Comparison of ENCODE assay signal across 1 mouse cellular context in genomic region chr8:4675191-4676003, GRCm38 (mm10).
TF ChIP-seq lines count a peak whose summit lies in the region.

No protein-coding gene starts in this region.

TF ChIP-seq in CH12.LX, 34 proteins besides CTCF, POLR2A, EP300 and RAD21 (continued from another document):
- TF ChIP-seq MYC (IDR thresholded peaks at IDR 0.05; ENCODE audit: low read depth, low read length), result peak; percentile 62; the same call in 1 of the 2 replicates
- TF ChIP-seq TCF12 (IDR thresholded peaks at IDR 0.05; ENCODE audit: low read depth, low read length), result peak; percentile 89
- no peak for TF ChIP-seq MAFK (IDR thresholded peaks at IDR 0.05; ENCODE audit: insufficient replicate concordance, low read length)
- no peak for TF ChIP-seq MXI1 (IDR thresholded peaks at IDR 0.05; ENCODE audit: low read depth, low read length)
- no peak for TF ChIP-seq MAX (IDR thresholded peaks at IDR 0.05; ENCODE audit: low read length)
- no peak for TF ChIP-seq BHLHE40 (IDR thresholded peaks at IDR 0.05; ENCODE audit: low read depth, low read length)
- 0 out of 2 replicates have a peak, but pooled peaks have one; percentile 49 for TF ChIP-seq KAT2A (IDR thresholded peaks at IDR 0.05; ENCODE audit: insufficient replicate concordance, low read length)
- no peak for TF ChIP-seq JUND (conservative IDR thresholded peaks at IDR 0.05; ENCODE audit: low read depth, low read length)
- TF ChIP-seq ZC3H11A (IDR thresholded peaks at IDR 0.05; ENCODE audit: low read depth, low read length), result no peak
- no peak for TF ChIP-seq UBTF (IDR thresholded peaks at IDR 0.05; ENCODE audit: low read depth, low read length)
- no peak for TF ChIP-seq E2F4 (IDR thresholded peaks at IDR 0.05; ENCODE audit: insufficient replicate concordance, low read depth, low read length)
- TF ChIP-seq MEF2A (IDR thresholded peaks at IDR 0.05; ENCODE audit: borderline replicate concordance, low read depth, low read length), result peak; percentile 37; the same call in 1 of the 2 replicates
- TF ChIP-seq IRF4 (IDR thresholded peaks at IDR 0.05; ENCODE audit: low read depth, low read length), result peak; percentile 81
- 0 out of 2 replicates have a peak, but pooled peaks have one; percentile 61 for TF ChIP-seq POLR2AphosphoS2 (IDR thresholded peaks at IDR 0.05; ENCODE audit: low read depth, low read length)
- TF ChIP-seq ZKSCAN1 (IDR thresholded peaks at IDR 0.05; ENCODE audit: borderline replicate concordance, low read depth, low read length), result no peak
- no peak for TF ChIP-seq NRF1 (IDR thresholded peaks at IDR 0.05; ENCODE audit: low read depth, low read length)
- TF ChIP-seq GABPA (IDR thresholded peaks at IDR 0.05; ENCODE audit: insufficient replicate concordance, low read depth, low read length), result no peak
- no peak for TF ChIP-seq PAX5 (IDR thresholded peaks at IDR 0.05; ENCODE audit: low read length)
- TF ChIP-seq ETS1 (conservative IDR thresholded peaks at IDR 0.05; ENCODE audit: low read depth, low read length), result peak; percentile 68; the same call in 1 of the 2 replicates
